Mouse (Mus musculus) thymus, postnatal 4 days (tissue): ENCODE data around the gene Fam229a.
"Not testable (repeated sequence)": the region's sequence is repeated elsewhere in the genome, so short reads cannot be mapped to it uniquely, and the experiment has no call there.

ENCODE experiments used
- DNase-seq: peaks from one replicate; pipeline ENCODE4 v3.0.0; 2021

Fam229a gene

GRCm38 (mm10) chr4:129490972-129491880, at the start of gene Fam229a, which contains the start of gene Tssk3:
TSS of gene Fam229a (plus strand) at chr4:129491190.
TSS of gene Tssk3 (minus strand) at chr4:129491022.
- DNase-seq: peak; percentile 63

- no peak for DNase-seq
Observed at GRCm38 (mm10) chr4:129447360-129447759, 43.6 kb upstream of the Fam229a start.

- DNase-seq: no peak
Observed at GRCm38 (mm10) chr4:129447778-129448563, 43.0 kb upstream of the Fam229a start.

GRCm38 (mm10) chr4:129448713-129449112, 42.3 kb upstream of the Fam229a start:
- no peak for DNase-seq

GRCm38 (mm10) chr4:129450851-129451250, 40.1 kb upstream of the Fam229a start:
- DNase-seq: no peak

- DNase-seq: no peak
Observed at GRCm38 (mm10) chr4:129451471-129452169, 39.4 kb upstream of the Fam229a start.

GRCm38 (mm10) chr4:129455265-129455664, 35.7 kb upstream of the Fam229a start:
- DNase-seq: peak; percentile 44

GRCm38 (mm10) chr4:129456126-129456525, 34.9 kb upstream of the Fam229a start:
- DNase-seq: no peak

GRCm38 (mm10) chr4:129457311-129457710, 33.7 kb upstream of the Fam229a start:
- DNase-seq: not testable (repeated sequence)

GRCm38 (mm10) chr4:129459726-129460125, 31.3 kb upstream of the Fam229a start:
- no peak for DNase-seq

- DNase-seq: no peak
Observed at GRCm38 (mm10) chr4:129460827-129461182, 30.2 kb upstream of the Fam229a start.

GRCm38 (mm10) chr4:129461183-129461960, 29.6 kb upstream of the Fam229a start, which contains the start of gene Bsdc1:
TSS of gene Bsdc1 (plus strand) at chr4:129461581.
- peak; percentile 100 for DNase-seq

- no peak for DNase-seq
Observed at GRCm38 (mm10) chr4:129462118-129462517, 28.9 kb upstream of the Fam229a start.

- no peak for DNase-seq
Observed at GRCm38 (mm10) chr4:129463097-129464059, 27.6 kb upstream of the Fam229a start.

GRCm38 (mm10) chr4:129464286-129464815, 26.6 kb upstream of the Fam229a start:
- no peak for DNase-seq

- DNase-seq: no peak
Observed at GRCm38 (mm10) chr4:129476047-129476446, 14.9 kb upstream of the Fam229a start.

GRCm38 (mm10) chr4:129479863-129480262, 11.1 kb upstream of the Fam229a start:
- no peak for DNase-seq

GRCm38 (mm10) chr4:129481090-129481489, 9.9 kb upstream of the Fam229a start:
- no peak for DNase-seq

GRCm38 (mm10) chr4:129494681-129495080, 3.7 kb downstream of the Fam229a start:
- DNase-seq: peak; percentile 33
